Mouse (Mus musculus): ENCODE measurements around the gene Esr2. TPM values are rescaled to one million over a fixed set of nuclear protein-coding genes. Genes with fewer than 3 reads are reported as not detected.

The Esr2 gene
- polyA plus RNA-seq, 1 experiment from 2014 or later, result 0.51 TPM

DNA sequence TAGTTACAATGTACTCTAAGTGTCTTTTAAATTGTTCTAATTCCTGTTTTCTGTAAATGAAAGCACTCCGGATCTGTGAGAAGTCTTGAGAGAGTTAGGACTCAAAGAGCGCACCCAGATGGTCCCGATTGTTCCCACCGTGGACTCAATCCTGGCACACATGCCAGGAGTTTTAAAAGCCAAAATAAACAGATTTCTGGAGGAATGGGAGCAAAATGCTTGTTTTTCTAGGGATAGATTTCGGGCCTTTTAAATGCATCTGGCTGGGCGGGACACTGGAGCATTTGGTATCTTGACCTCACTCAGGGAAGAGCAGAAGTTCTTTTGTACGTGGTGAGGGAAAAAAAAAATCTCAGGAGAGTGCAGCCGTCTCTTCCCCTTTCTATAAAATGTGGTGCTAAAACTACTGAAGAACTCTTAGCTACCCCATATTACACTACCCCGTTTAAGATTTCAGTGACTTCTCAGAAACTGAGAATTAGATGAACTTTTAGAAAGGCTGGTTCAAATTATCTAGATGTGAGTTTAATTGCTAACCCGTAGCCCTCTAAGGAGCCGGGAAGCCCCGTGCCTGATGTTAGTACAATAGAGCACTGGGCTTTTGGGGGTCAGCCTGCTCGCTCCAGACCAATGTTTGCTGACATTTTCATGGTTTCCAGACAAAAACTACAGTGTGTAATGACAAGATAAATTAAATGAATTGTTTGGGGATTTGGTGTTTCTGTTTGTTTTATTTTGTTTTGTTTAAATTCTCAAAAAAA lies 103.8 kb downstream of the Esr2 start:
- Histone ChIP-seq H3K36me3 (ENCODE audit: insufficient read depth, low read length) (peaks cover 12% of the 10 kb centered on the region; the same call in 1 of the 2 replicates), H3K27me3 (ENCODE audit: insufficient read depth, low read length) (no peaks in the 10 kb centered on the region), H3K9ac (replicated peaks; ENCODE audit: low read length) (no peak overlapping the region), H3K27ac (ENCODE audit: low read length) (no peak overlapping the region), H3K4me3 (ENCODE audit: low read length) (no peak overlapping the region), H3K4me1 (ENCODE audit: insufficient read depth, low read length) (peaks cover 6% of the 10 kb centered on the region), H3K4me2 (replicated peaks; ENCODE audit: low read depth, low read length) (no peak overlapping the region), H3K9me3 (ENCODE audit: low read length) (no peaks in the 10 kb centered on the region)
- ATAC-seq (ENCODE audit: low FRiP score, low TSS enrichment), result no peak
- WGBS, result 31% methylated on average over 13 of the region's 13 CpGs

DNA sequence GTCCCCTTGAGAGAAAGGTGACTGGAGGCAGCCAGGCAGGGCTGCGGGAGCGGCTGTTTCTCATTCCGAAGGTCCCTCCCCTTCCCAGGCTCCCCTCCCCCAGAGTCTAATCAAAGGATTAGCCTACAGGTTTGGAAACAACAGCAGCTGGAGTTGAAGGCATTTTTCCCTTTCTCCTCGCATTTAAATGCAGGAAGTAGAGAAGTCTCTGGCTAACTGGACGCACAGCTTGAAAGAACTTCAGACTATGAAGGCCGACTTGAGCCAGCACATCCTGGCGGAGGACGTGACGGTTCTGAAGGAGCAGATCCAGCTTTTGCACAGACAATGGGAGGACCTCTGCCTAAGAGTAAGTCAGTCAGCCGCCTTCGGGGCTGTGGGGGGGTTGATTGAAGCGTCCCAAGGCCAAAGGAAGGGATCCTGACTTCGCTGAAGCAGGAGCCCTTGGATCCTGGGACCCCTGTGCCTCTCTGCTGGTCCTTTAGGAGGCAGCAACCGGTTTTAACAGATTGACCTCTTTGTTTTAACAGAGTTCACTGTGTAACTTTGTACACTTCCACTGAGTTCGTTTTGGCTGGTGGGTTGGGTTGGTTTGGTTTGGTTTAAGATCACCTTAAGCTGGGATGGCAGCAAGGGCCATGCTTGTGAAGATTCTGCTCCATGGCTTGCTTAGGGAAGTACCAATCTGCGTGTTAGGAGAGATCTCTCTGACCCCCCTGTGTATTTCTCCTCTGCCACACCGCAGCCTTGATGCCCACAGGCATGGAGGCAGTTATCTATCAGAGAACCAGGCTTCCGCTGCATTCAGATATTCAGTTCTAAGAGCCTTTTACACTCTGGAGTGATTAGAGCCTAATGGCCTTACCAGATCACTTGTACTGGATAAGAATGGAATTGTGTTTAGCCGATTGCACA lies 104.9 kb downstream of the Esr2 start:
- peak overlapping the region; percentile 25 for H3K4me3 ChIP-seq (ENCODE audit: low read length)
- ATAC-seq (ENCODE audit: low FRiP score, low TSS enrichment), result peak; percentile 70
- peaks cover 12% of the 10 kb centered on the region; the same call in 1 of the 2 replicates for H3K36me3 ChIP-seq (ENCODE audit: insufficient read depth, low read length)
- H3K9me3 ChIP-seq (ENCODE audit: low read length), result no peaks in the 10 kb centered on the region
- peak overlapping the region; percentile 41 for H3K4me2 ChIP-seq (replicated peaks; ENCODE audit: low read depth, low read length)
- H3K4me1 ChIP-seq (ENCODE audit: insufficient read depth, low read length), result peaks cover 6% of the 10 kb centered on the region
- H3K9ac ChIP-seq (replicated peaks; ENCODE audit: low read length), result peak overlapping the region; percentile 53
- peak overlapping the region; percentile 30; the same call in 1 of the 2 replicates for H3K27ac ChIP-seq (ENCODE audit: low read length)
- H3K27me3 ChIP-seq (ENCODE audit: insufficient read depth, low read length), result no peaks in the 10 kb centered on the region
- 24% methylated on average over 19 of the region's 19 CpGs for WGBS

Other genes starting within 250 kb of the Esr2 start
- 0.10 TPM in 1 of 2 replicates, not detected in the other for gene Tex21, start 69.5 kb upstream of the Esr2 start, polyA plus RNA-seq (2015; fragmentation: Nextera tagmentation; extraction: Ambion mirVana)
- gene Mthfd1, start 78.0 kb upstream of the Esr2 start, polyA plus RNA-seq (2015; fragmentation: Nextera tagmentation; extraction: Ambion mirVana), result 119 and 127 TPM in 2 replicates
- gene Akap5, start 147.6 kb upstream of the Esr2 start, polyA plus RNA-seq (2015; fragmentation: Nextera tagmentation; extraction: Ambion mirVana), result 1.4 and 1.9 TPM in 2 replicates
- 14.0 and 15.2 TPM in 2 replicates for gene Zbtb25, start 192.3 kb upstream of the Esr2 start, polyA plus RNA-seq (2015; fragmentation: Nextera tagmentation; extraction: Ambion mirVana)
- 10.0 and 10.5 TPM in 2 replicates for gene Zbtb1, start 193.0 kb upstream of the Esr2 start, polyA plus RNA-seq (2015; fragmentation: Nextera tagmentation; extraction: Ambion mirVana)
- 11.0 and 12.5 TPM in 2 replicates for gene Hspa2, start 226.9 kb upstream of the Esr2 start, polyA plus RNA-seq (2015; fragmentation: Nextera tagmentation; extraction: Ambion mirVana)
- gene Ppp1r36, start 240.3 kb upstream of the Esr2 start, polyA plus RNA-seq (2015; fragmentation: Nextera tagmentation; extraction: Ambion mirVana), result 4.0 and 4.3 TPM in 2 replicates